Mouse (Mus musculus) testis, adult 2 months (tissue): ENCODE measurements around the gene Col4a1.

Experiments used
- CTCF ChIP-seq: fragments of 200-500 bp; IDR thresholded peaks from 2 replicates; pipeline ENCODE4 v1.5.1; 2012; ENCODE audit warnings: low read depth, mild to moderate bottlenecking, inconsistent platforms, low read length, moderate library complexity; ENCODE audit not compliant: control insufficient read depth, insufficient read depth, insufficient replicate concordance
- POLR2A ChIP-seq: fragments of 200-500 bp; IDR thresholded peaks from 2 replicates; pipeline ENCODE4 v1.6.1; 2012; ENCODE audit warnings: low read depth, mild to moderate bottlenecking, inconsistent platforms, low read length, moderate library complexity; ENCODE audit not compliant: control insufficient read depth

DNA sequence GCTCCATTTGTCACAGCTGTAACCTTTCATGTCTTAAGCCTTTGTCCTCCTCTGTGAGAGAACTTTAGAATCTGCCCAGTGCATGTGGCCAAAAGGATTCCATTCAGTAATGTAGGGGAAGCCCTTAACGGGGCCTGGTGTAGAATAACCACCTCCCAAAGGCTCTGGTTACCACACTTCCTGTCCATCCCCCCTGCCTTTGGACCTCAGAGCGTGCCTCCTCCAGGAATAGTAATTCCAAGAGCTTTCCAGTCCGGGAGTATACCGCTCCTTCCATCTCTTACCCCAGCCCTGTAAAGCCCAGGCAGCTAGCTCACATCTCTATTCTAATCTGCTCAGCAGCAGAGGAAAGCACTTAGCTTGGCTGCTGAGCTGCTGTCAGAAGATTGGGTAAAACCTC is 14.7 kb upstream of the Col4a1 start:
- TF ChIP-seq POLR2A (no peak), CTCF (no peak)
